Mouse (Mus musculus) CH12.LX (cell line): ENCODE measurements around the gene Drc3. TPM values are rescaled to one million over a fixed set of nuclear protein-coding genes. Genes with fewer than 3 reads are reported as not detected.
A peak's percentile ranks its signal among the peaks of the same experiment; 100 is the strongest.

Experiments used
- DNase-seq: peaks from one replicate; pipeline ENCODE4 v3.0.0-alpha.2; 2013; ENCODE audit errors: extremely low read depth
- H3K27ac ChIP-seq: 2 replicates; pipeline ENCODE4 v1.5.1; 2012; ENCODE audit warnings: low read depth, mild to moderate bottlenecking, control low read depth, moderate library complexity; ENCODE audit not compliant: insufficient read depth
- H3K27me3 ChIP-seq: replicated peaks from 2 replicates; pipeline ENCODE3; 2012; ENCODE audit warnings: inconsistent platforms
- H3K36me3 ChIP-seq, 2 experiments: replicated peaks in 1 of 2; 2 replicates each; pipeline versions ENCODE3 to v1.6.1; 2012; ENCODE audit warnings: inconsistent platforms in 1 of 2, low read length in 1 of 2, mild to moderate bottlenecking in 1 of 2, mixed read lengths in 1 of 2, moderate library complexity in 1 of 2; ENCODE audit not compliant: control insufficient read depth in 1 of 2, insufficient read depth in 1 of 2
- H3K4me1 ChIP-seq, 2 experiments: 2 replicates each; pipeline ENCODE4 v1.6.1; 2012; ENCODE audit warnings: inconsistent platforms in 1 of 2, moderate library complexity in 1 of 2; ENCODE audit not compliant: insufficient read depth in 2 of 2, control insufficient read depth in 1 of 2
- H3K4me2 ChIP-seq: 2 replicates; pipeline ENCODE4 v1.6.1; 2012; ENCODE audit warnings: low read depth, mild to moderate bottlenecking, control low read depth; ENCODE audit not compliant: poor library complexity, insufficient read depth, severe bottlenecking
- H3K4me3 ChIP-seq, 3 experiments: fragments of 150-350 bp in 1 of 3; sonication (generic) in 1 of 3; replicated peaks in 1 of 3; 2 replicates each; pipeline versions ENCODE3 to v1.5.1; 2011 to 2012; ENCODE audit warnings: low read depth in 2 of 3, low read length in 2 of 3, mild to moderate bottlenecking in 2 of 3, moderate library complexity in 2 of 3, control low read depth in 1 of 3, improper control_type of control experiment in 1 of 3, inconsistent platforms in 1 of 3, mixed read lengths in 1 of 3; ENCODE audit not compliant: poor library complexity in 1 of 3
- H3K79me2 ChIP-seq: replicated peaks from 2 replicates; pipeline ENCODE4 v1.6.1; 2012; ENCODE audit warnings: mild to moderate bottlenecking, moderate library complexity; ENCODE audit not compliant: control insufficient read depth, poor library complexity, insufficient read depth, severe bottlenecking; ENCODE audit errors: extremely low read depth
- H3K9ac ChIP-seq: 2 replicates; pipeline ENCODE4 v1.6.1; 2012; ENCODE audit warnings: low read depth, mild to moderate bottlenecking, control low read depth, moderate library complexity; ENCODE audit not compliant: insufficient read depth
- H3K9me3 ChIP-seq: replicated peaks from 2 replicates; pipeline ENCODE3; 2012; ENCODE audit warnings: low read length, inconsistent platforms, mixed read lengths
- BHLHE40 ChIP-seq: IDR thresholded peaks from 2 replicates; pipeline ENCODE4 v1.6.1; 2011; ENCODE audit warnings: mild to moderate bottlenecking, low read depth, low read length, improper control_type of control experiment
- CTCF ChIP-seq, 2 experiments: IDR thresholded peaks in 1 of 2; conservative IDR thresholded peaks in 1 of 2; 2 replicates each; pipeline ENCODE4 v1.5.1; 2011 to 2012; ENCODE audit warnings: low read depth in 2 of 2, low read length in 2 of 2, improper control_type of control experiment in 1 of 2, inconsistent platforms in 1 of 2, mild to moderate bottlenecking in 1 of 2, moderate library complexity in 1 of 2
- E2F4 ChIP-seq: IDR thresholded peaks from 2 replicates; pipeline ENCODE4 v1.6.1; 2011; ENCODE audit warnings: low read depth, low read length, improper control_type of control experiment; ENCODE audit not compliant: insufficient replicate concordance
- EP300 ChIP-seq: IDR thresholded peaks from 2 replicates; pipeline ENCODE4 v1.6.1; 2011; ENCODE audit warnings: low read length, improper control_type of control experiment
- ETS1 ChIP-seq: conservative IDR thresholded peaks from 2 replicates; pipeline ENCODE4 v1.6.1; 2012; ENCODE audit warnings: low read depth, mild to moderate bottlenecking, inconsistent platforms, low read length, improper control_type of control experiment, moderate library complexity
- GABPA ChIP-seq: IDR thresholded peaks from 2 replicates; pipeline ENCODE4 v1.6.1; 2012; ENCODE audit warnings: low read depth, low read length, improper control_type of control experiment, inconsistent platforms; ENCODE audit not compliant: insufficient replicate concordance
- HCFC1 ChIP-seq: IDR thresholded peaks from 2 replicates; pipeline ENCODE4 v1.6.1; 2012; ENCODE audit warnings: low read depth, mild to moderate bottlenecking, inconsistent platforms, low read length, improper control_type of control experiment
- IRF4 ChIP-seq: IDR thresholded peaks from 2 replicates; pipeline ENCODE4 v1.6.1; 2014; ENCODE audit warnings: low read depth, mild to moderate bottlenecking, inconsistent platforms, low read length, improper control_type of control experiment
- KAT2A ChIP-seq: IDR thresholded peaks from 2 replicates; pipeline ENCODE4 v1.6.1; 2012; ENCODE audit warnings: low read length, improper control_type of control experiment, inconsistent platforms; ENCODE audit not compliant: insufficient replicate concordance
- MAFK ChIP-seq: IDR thresholded peaks from 2 replicates; pipeline ENCODE4 v1.6.1; 2011; ENCODE audit warnings: low read length, improper control_type of control experiment; ENCODE audit not compliant: insufficient replicate concordance
- MAX ChIP-seq: IDR thresholded peaks from 2 replicates; pipeline ENCODE4 v1.6.1; 2011; ENCODE audit warnings: low read length, improper control_type of control experiment
- MAZ ChIP-seq: IDR thresholded peaks from 2 replicates; pipeline ENCODE4 v1.6.1; 2012; ENCODE audit warnings: low read depth, mild to moderate bottlenecking, inconsistent platforms, low read length, improper control_type of control experiment, moderate library complexity
- MEF2A ChIP-seq: IDR thresholded peaks from 2 replicates; pipeline ENCODE4 v1.6.1; 2014; ENCODE audit warnings: low read depth, mild to moderate bottlenecking, inconsistent platforms, low read length, improper control_type of control experiment, borderline replicate concordance
- NELFE ChIP-seq: IDR thresholded peaks from 2 replicates; pipeline ENCODE4 v1.6.1; 2011; ENCODE audit warnings: low read depth, low read length, improper control_type of control experiment
- NRF1 ChIP-seq: IDR thresholded peaks from 2 replicates; pipeline ENCODE4 v1.6.1; 2014; ENCODE audit warnings: low read depth, mild to moderate bottlenecking, inconsistent platforms, low read length, improper control_type of control experiment, moderate library complexity
- PAX5 ChIP-seq: IDR thresholded peaks from 2 replicates; pipeline ENCODE4 v1.6.1; 2012; ENCODE audit warnings: low read length, inconsistent platforms, mixed read lengths
- POLR2AphosphoS2 ChIP-seq: IDR thresholded peaks from 2 replicates; pipeline ENCODE4 v1.6.1; 2011; ENCODE audit warnings: low read depth, low read length, improper control_type of control experiment
- RAD21 ChIP-seq: IDR thresholded peaks from 2 replicates; pipeline ENCODE4 v1.6.1; 2011; ENCODE audit warnings: low read depth, mild to moderate bottlenecking, low read length, improper control_type of control experiment, moderate library complexity
- SIN3A ChIP-seq: IDR thresholded peaks from 2 replicates; pipeline ENCODE4 v1.6.1; 2012; ENCODE audit warnings: low read length, improper control_type of control experiment, inconsistent platforms
- SMC3 ChIP-seq: IDR thresholded peaks from 2 replicates; pipeline ENCODE4 v1.6.1; 2011; ENCODE audit warnings: low read depth, low read length, improper control_type of control experiment
- TBP ChIP-seq: conservative IDR thresholded peaks from 2 replicates; pipeline ENCODE4 v1.6.1; 2011; ENCODE audit warnings: low read depth, low read length, improper control_type of control experiment
- TCF12 ChIP-seq: IDR thresholded peaks from 2 replicates; pipeline ENCODE4 v1.6.1; 2014; ENCODE audit warnings: low read depth, mild to moderate bottlenecking, inconsistent platforms, low read length, improper control_type of control experiment
- USF1 ChIP-seq: IDR thresholded peaks from 2 replicates; pipeline ENCODE4 v1.6.1; 2014; ENCODE audit warnings: low read depth, mild to moderate bottlenecking, inconsistent platforms, low read length, improper control_type of control experiment
- USF2 ChIP-seq: conservative IDR thresholded peaks from 2 replicates; pipeline ENCODE4 v1.6.1; 2011; ENCODE audit warnings: low read depth, low read length, improper control_type of control experiment
- ZKSCAN1 ChIP-seq: IDR thresholded peaks from 2 replicates; pipeline ENCODE4 v1.6.1; 2012; ENCODE audit warnings: low read depth, inconsistent platforms, low read length, improper control_type of control experiment, borderline replicate concordance
- ZMIZ1 ChIP-seq: IDR thresholded peaks from 2 replicates; pipeline ENCODE4 v1.6.1; 2012; ENCODE audit warnings: low read depth, mild to moderate bottlenecking, inconsistent platforms, low read length, improper control_type of control experiment
- ZNF384 ChIP-seq: IDR thresholded peaks from 2 replicates; pipeline ENCODE4 v1.6.1; 2012; ENCODE audit warnings: low read depth, low read length, improper control_type of control experiment, inconsistent platforms
- dilution Hi-C: fragments of 300-500 bp; cut with MboI; formaldehyde crosslinking; loops from 2 replicates; pipeline ENCODE4 v1.14.3; 2020; ENCODE audit warnings: low sequenced_read_pairs; ENCODE audit not compliant: extremely low pct_unique_long_range_greater_than_20kb, extremely low pct_ligation_motif_present
- in situ Hi-C: fragments of 300-500 bp; cut with MboI; formaldehyde crosslinking; loops from 3 replicates; pipeline ENCODE4 v1.14.3; 2019; ENCODE audit warnings: low sequenced_read_pairs, low pct_ligation_motif_present, low pct_unique_long_range_greater_than_20kb, mixed read lengths
- polyA plus RNA-seq: library from polyadenylated mRNA; unstranded; fragments of >175 nt; gene quantifications from 2 replicates; pipeline ENCODE4 v1.2.1, GENCODE M21; 2012; ENCODE audit warnings: low read depth; ENCODE audit not compliant: insufficient read length
- total RNA-seq, 2 experiments: library from RNA; depleted of rRNA; stranded (reverse); fragments of 300-350 nt in 1 of 2; fragments of >200 nt in 1 of 2; gene quantifications; 2 replicates each; pipeline ENCODE4 v1.2.3; 2012 to 2014

The Drc3 gene
- total and polyA plus RNA-seq, 3 experiments, result 1.4 to 3.9 (median 1.9) TPM

DNA sequence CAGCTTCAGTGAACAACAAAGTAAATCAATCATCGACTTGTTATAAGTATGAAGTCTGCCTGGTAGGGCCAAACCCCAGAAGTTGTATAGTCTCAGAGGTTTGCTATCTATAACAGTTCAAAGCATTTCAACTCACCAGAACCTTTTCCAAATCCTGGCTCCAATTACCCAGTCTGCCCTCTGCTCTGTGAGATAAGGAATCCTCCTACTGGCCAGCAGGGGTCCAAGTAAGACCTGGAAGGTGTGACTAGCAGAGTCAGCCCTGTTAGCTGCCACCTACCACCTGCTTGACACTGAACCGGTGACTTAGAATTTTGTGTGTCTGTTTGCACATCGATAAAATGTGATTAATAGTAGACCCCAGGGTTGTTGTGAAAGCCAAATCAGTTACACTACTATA is 14.1 kb downstream of the Drc3 start:
- Histone ChIP-seq H3K79me2 (no peaks in the 10 kb centered on the region), H3K36me3 (no peaks in the 10 kb centered on the region), H3K4me2 (no peak overlapping the region), H3K27ac (peak overlapping the region; percentile 18; the same call in 1 of the 2 replicates), H3K4me3 (no peak overlapping the region), H3K9ac (peak overlapping the region; percentile 42; the same call in 1 of the 2 replicates), H3K9me3 (no peaks in the 10 kb centered on the region), H3K27me3 (no peaks in the 10 kb centered on the region), H3K4me1 (peaks cover 15 to 29% of the 10 kb centered on the region in 2 experiments)
- in situ Hi-C loops (no loop called here), dilution Hi-C loops (no loop called here)
- no peak for DNase-seq
- no peak for TF ChIP-seq EP300
- TF ChIP-seq MAX, result 0 out of 2 replicates have a peak, but pooled peaks have one; percentile 8
- TF ChIP-seq ETS1, result no peak
- TF ChIP-seq POLR2AphosphoS2, result no peak
- TF ChIP-seq GABPA, result no peak
- no peak for TF ChIP-seq TBP
- peak; percentile 38 for TF ChIP-seq SMC3
- 0 out of 2 replicates have a peak, but pooled peaks have one; percentile 17 for TF ChIP-seq NRF1
- TF ChIP-seq CTCF (conservative IDR thresholded peaks at IDR 0.05 in 1 of 2, IDR thresholded peaks at IDR 0.05 in 1 of 2; ENCODE audit: low read depth in 2 of 2, low read length in 2 of 2), result peak in 1 of 2 experiments; percentile 71; a peak in 3 of 4 replicates
- peak; percentile 46 for TF ChIP-seq RAD21
- no peak for TF ChIP-seq MAZ
- no peak for TF ChIP-seq BHLHE40
- TF ChIP-seq SIN3A, result peak; percentile 20; the same call in 1 of the 2 replicates
- no peak for TF ChIP-seq ZKSCAN1
- TF ChIP-seq TCF12, result no peak
- no peak for TF ChIP-seq E2F4
- TF ChIP-seq IRF4, result 0 out of 2 replicates have a peak, but pooled peaks have one; percentile 20
- TF ChIP-seq USF1, result no peak
- no peak for TF ChIP-seq PAX5
- no peak for TF ChIP-seq MAFK

DNA sequence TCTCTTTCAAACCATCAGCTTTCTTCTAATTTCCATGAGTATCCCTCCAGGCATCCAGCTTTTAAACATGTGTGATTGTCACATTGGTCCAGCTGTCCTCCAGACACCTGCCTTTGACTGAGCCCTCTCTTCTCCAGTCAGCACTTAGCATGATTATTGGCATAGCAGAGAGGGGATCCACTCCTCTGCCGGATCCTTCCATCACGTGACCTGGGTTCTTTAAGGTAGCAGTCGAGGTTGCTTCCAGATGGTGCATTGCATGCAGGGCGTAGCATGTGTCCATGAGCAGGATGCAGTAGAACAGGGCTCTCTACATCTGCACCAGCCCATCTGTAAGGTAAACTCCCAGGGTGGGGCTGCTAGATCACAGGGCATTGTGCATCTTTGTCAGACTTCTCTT is 15.8 kb downstream of the Drc3 start:
- dilution Hi-C loops, result no loop called here
- peaks cover 20 to 33% of the 10 kb centered on the region in 2 experiments for H3K4me1 ChIP-seq
- no peak for DNase-seq
- TF ChIP-seq NRF1 (no peak), EP300 (no peak), IRF4 (no peak), BHLHE40 (peak; percentile 72; the same call in 1 of the 2 replicates), MEF2A (no peak), HCFC1 (no peak), USF2 (peak; percentile 85), MAX (no peak), NELFE (no peak), ZNF384 (no peak), ZMIZ1 (no peak), SIN3A (no peak), KAT2A (no peak), TBP (no peak), SMC3 (no peak), USF1 (peak; percentile 84)
- TF ChIP-seq, all 38 proteins: peak for 3
- Histone ChIP-seq H3K79me2 (no peaks in the 10 kb centered on the region), H3K4me3 (no peak overlapping the region), H3K36me3 (no peaks in the 10 kb centered on the region), H3K9me3 (no peaks in the 10 kb centered on the region), H3K27ac (no peak overlapping the region), H3K9ac (no peak overlapping the region), H3K27me3 (no peaks in the 10 kb centered on the region), H3K4me2 (peak overlapping the region; percentile 47; the same call in 1 of the 2 replicates)
- in situ Hi-C loops, result no loop called here
